ENCODE assay signal across 17 mouse cellular contexts in genomic region chr10:84358738-84359120, GRCm38 (mm10).
DNase-seq lines count a peak whose midpoint lies in the region; ATAC-seq lines count a peak whose summit lies in the region.
"Had no signal": no experiment of that assay in that cellular context is flagged by ENCODE, and none has a peak within 500 bp of the region (broad histone marks: within the 10 kb centered on the region; RNA-seq: fewer than 3 reads in every experiment).

No protein-coding gene starts in this region.

- no peaks in the 10 kb centered on the region for H3K36me3 ChIP-seq in forebrain, embryonic 15.5 days
- H3K36me3 ChIP-seq in forebrain, embryonic 12.5 days (replicated peaks) = no peaks in the 10 kb centered on the region
- no peaks in the 10 kb centered on the region for H3K36me3 ChIP-seq in hindbrain, embryonic 15.5 days
- no peaks in the 10 kb centered on the region for H3K36me3 ChIP-seq in hindbrain, embryonic 13.5 days
- H3K36me3 ChIP-seq: embryonic facial prominence, embryonic 10.5 days; heart, embryonic 10.5 days; kidney, embryonic 15.5 days had no signal

- peaks cover 6% of the 10 kb centered on the region for H3K4me1 ChIP-seq in forebrain, embryonic 15.5 days
- no peaks in the 10 kb centered on the region for H3K4me1 ChIP-seq in forebrain, embryonic 12.5 days
- no peaks in the 10 kb centered on the region for H3K4me1 ChIP-seq in hindbrain, embryonic 15.5 days (replicated peaks)
- H3K4me1 ChIP-seq in hindbrain, embryonic 13.5 days (replicated peaks) = no peaks in the 10 kb centered on the region
- H3K4me1 ChIP-seq: embryonic facial prominence, embryonic 10.5 days; heart, embryonic 10.5 days; kidney, embryonic 15.5 days had no signal

- H3K27me3 ChIP-seq in forebrain, embryonic 15.5 days = no peaks in the 10 kb centered on the region
- no peaks in the 10 kb centered on the region for H3K27me3 ChIP-seq in forebrain, embryonic 12.5 days
- H3K27me3 ChIP-seq in hindbrain, embryonic 15.5 days = no peaks in the 10 kb centered on the region
- no peaks in the 10 kb centered on the region for H3K27me3 ChIP-seq in hindbrain, embryonic 13.5 days
- H3K27me3 ChIP-seq: kidney, embryonic 15.5 days had no signal

- WGBS in forebrain, embryonic 15.5 days = 70% methylated on average over 4 of the region's 4 CpGs
- WGBS in forebrain, embryonic 12.5 days = 89% methylated on average over 4 of the region's 4 CpGs
- 91% methylated on average over 4 of the region's 4 CpGs for WGBS in hindbrain, embryonic 15.5 days
- 93% methylated on average over 4 of the region's 4 CpGs for WGBS in hindbrain, embryonic 13.5 days

- H3K27ac ChIP-seq in forebrain, embryonic 15.5 days (replicated peaks) = peak overlapping the region; percentile 93
- H3K27ac ChIP-seq in forebrain, embryonic 12.5 days = no peak overlapping the region
- peak overlapping the region; percentile 63; the same call in 1 of the 2 replicates for H3K27ac ChIP-seq in hindbrain, embryonic 15.5 days (replicated peaks)
- H3K27ac ChIP-seq in hindbrain, embryonic 13.5 days = no peak overlapping the region
- H3K27ac ChIP-seq: embryonic facial prominence, embryonic 10.5 days; heart, embryonic 10.5 days; kidney, embryonic 15.5 days had no signal

- no peak for ATAC-seq in forebrain, embryonic 15.5 days (replicated peaks)
- no peak for ATAC-seq in forebrain, embryonic 12.5 days (ENCODE audit: low FRiP score)
- ATAC-seq in hindbrain, embryonic 15.5 days (ENCODE audit: low FRiP score, low read depth) = no peak
- no peak for ATAC-seq in hindbrain, embryonic 13.5 days (ENCODE audit: low FRiP score)
- ATAC-seq: intestine, embryonic 16.5 days had no signal

- H3K9ac ChIP-seq in forebrain, embryonic 15.5 days (replicated peaks) = no peak overlapping the region
- no peak overlapping the region for H3K9ac ChIP-seq in forebrain, embryonic 12.5 days
- no peak overlapping the region for H3K9ac ChIP-seq in hindbrain, embryonic 15.5 days
- no peak overlapping the region for H3K9ac ChIP-seq in hindbrain, embryonic 13.5 days
- H3K9ac ChIP-seq: kidney, embryonic 15.5 days had no signal

- no peak overlapping the region for H3K4me3 ChIP-seq in forebrain, embryonic 15.5 days
- no peak overlapping the region for H3K4me3 ChIP-seq in forebrain, embryonic 12.5 days (replicated peaks)
- H3K4me3 ChIP-seq in hindbrain, embryonic 15.5 days = no peak overlapping the region
- H3K4me3 ChIP-seq in hindbrain, embryonic 13.5 days = no peak overlapping the region
- H3K4me3 ChIP-seq: embryonic facial prominence, embryonic 10.5 days; heart, embryonic 10.5 days; kidney, embryonic 15.5 days had no signal

- no peaks in the 10 kb centered on the region for H3K9me3 ChIP-seq in forebrain, embryonic 15.5 days
- no peaks in the 10 kb centered on the region for H3K9me3 ChIP-seq in forebrain, embryonic 12.5 days
- H3K9me3 ChIP-seq in hindbrain, embryonic 15.5 days = no peaks in the 10 kb centered on the region
- H3K9me3 ChIP-seq in hindbrain, embryonic 13.5 days = no peaks in the 10 kb centered on the region
- H3K9me3 ChIP-seq: embryonic facial prominence, embryonic 10.5 days; heart, embryonic 10.5 days; kidney, embryonic 15.5 days had no signal

- no peak overlapping the region for H3K4me2 ChIP-seq in forebrain, embryonic 15.5 days (replicated peaks)
- H3K4me2 ChIP-seq in forebrain, embryonic 12.5 days = no peak overlapping the region
- H3K4me2 ChIP-seq in hindbrain, embryonic 15.5 days = no peak overlapping the region
- no peak overlapping the region for H3K4me2 ChIP-seq in hindbrain, embryonic 13.5 days
- H3K4me2 ChIP-seq: kidney, embryonic 15.5 days had no signal

- peak; percentile 15 for DNase-seq in testis, postnatal 10 days (ENCODE audit: low spot score)
- DNase-seq in testis, postnatal 14 days (ENCODE audit: low spot score) = no peak
- DNase-seq in urinary bladder, adult 2 months (ENCODE audit: low spot score) = no peak
- DNase-seq: adrenal gland, adult 2 months; adrenal gland, postnatal 25 days; gastrocnemius, postnatal 36 days; heart, adult 18-20 months; heart, postnatal 14 days; kidney, adult 2 months had no signal

Comparison
In these comparisons a context has a peak if more than half of its experiments do, and no peak if none do; other contexts are left out.
1. H3K27ac ChIP-seq: peak in forebrain, embryonic 15.5 days (single experiment) and hindbrain, embryonic 15.5 days (single experiment); none in forebrain, embryonic 12.5 days (single experiment) and hindbrain, embryonic 13.5 days (single experiment).